Mouse (Mus musculus) spleen, adult 12 weeks (tissue): Measurements from ENCODE around the gene Cuedc1.

ENCODE experiments used
- DNase-seq: peaks from one replicate; pipeline ENCODE4 v3.0.0; 2022; ENCODE audit warnings: low spot score

Gene Cuedc1

DNA sequence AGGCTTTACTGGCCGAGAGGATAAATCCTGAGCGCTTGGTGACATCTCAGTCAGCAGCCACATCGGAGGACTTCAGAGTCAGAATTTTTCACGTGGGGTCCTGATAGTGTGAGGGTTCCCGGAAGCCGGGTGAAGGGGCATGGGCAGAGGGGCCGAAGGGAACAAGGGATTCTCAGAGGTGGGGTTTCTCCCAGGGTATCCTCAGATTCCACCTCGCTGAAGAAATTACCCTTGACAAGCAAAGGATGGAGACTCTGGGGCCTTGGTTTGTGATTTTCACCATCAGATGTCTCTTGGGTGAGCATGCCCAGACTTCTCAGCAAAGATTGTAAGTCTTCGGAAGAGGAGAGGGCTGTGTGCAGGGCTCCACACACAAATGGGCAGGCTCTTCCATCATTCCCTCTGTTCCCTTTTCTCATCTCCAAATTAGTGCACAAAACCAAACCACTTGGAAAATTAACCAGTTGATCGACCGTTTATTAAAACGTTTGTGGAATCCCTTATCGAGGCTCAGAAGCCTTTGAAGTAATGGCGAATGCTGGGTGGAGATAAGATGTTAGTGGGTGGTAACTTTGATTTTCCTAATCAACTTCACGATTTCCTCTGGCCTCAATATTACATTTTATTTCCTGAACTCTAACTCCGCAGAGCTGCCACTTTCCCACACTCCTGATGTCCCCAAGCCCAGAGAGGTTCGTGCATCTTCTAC is at the start of gene Cuedc1:
Gene Cuedc1, plus strand, starts transcription at position 38 of the 709 bp plus-strand sequence.
- no peak for DNase-seq

DNA sequence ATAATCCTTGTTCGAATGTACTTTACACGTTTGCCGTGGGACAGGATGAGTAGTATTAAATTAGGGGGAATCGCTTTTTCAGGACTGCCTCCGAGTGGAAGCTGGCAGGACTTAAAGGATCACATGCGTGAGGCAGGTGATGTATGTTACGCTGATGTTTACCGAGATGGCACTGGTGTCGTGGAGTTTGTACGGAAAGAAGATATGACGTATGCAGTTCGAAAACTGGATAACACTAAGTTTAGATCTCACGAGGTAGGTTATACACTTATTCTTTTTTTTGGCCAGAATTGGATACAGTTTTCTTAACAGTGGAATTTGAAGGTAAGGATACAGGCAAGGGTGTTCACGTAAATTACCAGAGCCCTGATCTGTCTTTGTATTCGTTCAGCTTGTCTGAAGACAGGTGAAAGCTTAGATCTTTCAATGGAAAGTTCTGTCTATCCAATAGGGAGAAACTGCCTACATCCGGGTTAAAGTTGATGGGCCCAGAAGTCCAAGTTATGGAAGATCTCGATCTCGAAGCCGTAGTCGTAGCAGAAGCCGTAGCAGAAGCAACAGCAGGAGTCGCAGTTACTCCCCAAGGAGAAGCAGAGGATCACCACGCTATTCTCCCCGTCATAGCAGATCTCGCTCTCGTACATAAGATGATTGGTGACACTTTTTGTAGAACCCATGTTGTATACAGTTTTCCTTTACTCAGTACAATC is 48.7 kb upstream of the Cuedc1 start:
- peak; percentile 13 for DNase-seq

DNA sequence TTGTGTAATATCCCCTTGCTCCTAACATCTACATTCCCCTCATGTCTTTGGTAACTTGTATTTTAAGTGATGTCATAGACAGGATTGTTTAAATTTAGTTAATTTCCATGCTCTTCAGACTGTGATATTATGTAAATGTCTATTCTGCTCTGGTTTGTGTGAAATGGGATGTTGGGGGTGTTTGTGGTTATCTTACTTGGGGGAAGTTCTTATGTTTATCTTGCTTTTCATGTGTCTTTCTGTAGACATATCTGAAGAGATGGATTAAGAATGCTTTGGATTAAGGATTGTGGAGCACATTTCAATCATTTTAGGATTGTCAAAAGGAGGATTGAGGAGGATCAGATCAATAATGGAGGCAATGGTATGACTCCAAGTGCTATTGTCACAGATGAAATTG is 48.1 kb upstream of the Cuedc1 start:
- no peak for DNase-seq

DNA sequence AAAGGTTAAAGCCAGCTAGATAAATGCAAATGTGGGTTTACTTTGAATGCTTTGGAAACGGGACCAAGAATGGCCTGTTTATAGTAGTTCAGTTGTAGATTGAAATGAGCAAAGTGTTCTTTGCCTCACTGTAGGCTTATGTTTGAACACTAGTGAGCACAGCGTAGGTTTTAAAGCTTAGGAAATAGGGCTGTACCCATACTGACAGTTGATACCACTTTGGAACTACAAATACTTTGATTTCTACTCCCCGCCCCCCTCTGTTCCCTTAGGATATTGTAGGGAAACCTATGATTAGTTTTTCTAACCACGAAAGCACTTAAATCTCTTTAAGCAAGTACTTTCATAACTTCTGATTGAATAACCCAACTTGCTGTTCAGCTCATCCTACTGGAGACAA is 45.2 kb upstream of the Cuedc1 start:
- DNase-seq: no peak

DNA sequence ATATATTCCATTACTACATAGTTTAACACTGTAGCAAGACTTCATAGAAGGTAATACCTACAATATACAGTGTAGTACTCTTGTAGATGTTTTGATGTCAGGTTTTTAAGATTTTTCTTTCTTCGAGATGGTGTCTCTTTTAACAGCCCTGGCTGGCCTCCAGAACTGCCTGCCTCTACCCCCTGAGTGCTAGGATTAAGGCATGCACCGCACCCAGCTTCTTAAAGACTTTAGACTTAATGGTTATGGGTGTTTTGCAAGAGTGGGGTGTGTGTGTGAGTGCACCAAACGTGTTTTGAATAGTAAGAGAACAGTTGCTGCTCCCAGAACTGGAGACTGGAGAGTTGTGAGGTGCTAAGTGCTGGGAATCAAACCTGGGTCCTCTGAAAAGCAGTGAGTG is 44.0 kb upstream of the Cuedc1 start:
- DNase-seq: no peak

DNA sequence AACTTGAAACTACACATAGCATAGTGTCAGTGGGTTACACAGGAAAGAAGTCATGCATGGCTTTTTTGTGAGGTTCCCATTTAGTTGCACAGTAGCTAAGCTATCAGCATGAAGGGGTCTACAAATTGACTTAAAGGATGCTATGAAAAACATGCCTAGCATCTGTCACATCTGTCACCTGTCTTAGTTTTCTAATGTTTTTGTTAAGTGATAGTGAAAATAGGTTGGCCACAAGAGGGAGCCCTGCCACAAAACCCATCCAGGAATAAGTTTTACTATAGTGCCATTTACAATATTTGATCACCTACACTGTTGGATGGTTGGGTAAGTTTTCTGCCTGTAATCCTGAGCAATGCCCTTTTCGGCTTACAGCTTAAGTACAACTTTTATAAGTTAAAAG is 43.3 kb upstream of the Cuedc1 start:
- DNase-seq: peak; percentile 37

DNA sequence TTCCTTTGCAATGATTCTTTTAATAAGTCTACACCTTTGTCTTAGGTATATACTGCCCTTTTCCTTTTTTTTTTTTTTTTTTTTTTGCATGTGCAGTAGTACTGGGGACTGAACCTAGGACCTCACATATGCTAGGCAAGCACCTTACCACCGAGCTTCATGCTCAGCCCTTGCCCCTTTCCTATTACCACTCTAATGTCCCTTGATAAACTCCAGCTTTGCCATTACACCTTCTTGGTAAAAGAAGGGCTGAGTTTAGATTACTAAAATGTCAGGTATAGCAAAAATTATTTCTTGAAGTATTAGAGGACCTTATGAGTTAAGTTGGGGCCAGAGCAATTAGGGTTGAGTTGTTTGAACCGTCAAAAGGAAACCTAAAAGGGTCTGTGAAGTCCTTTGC is 42.1 kb upstream of the Cuedc1 start:
- no peak for DNase-seq

DNA sequence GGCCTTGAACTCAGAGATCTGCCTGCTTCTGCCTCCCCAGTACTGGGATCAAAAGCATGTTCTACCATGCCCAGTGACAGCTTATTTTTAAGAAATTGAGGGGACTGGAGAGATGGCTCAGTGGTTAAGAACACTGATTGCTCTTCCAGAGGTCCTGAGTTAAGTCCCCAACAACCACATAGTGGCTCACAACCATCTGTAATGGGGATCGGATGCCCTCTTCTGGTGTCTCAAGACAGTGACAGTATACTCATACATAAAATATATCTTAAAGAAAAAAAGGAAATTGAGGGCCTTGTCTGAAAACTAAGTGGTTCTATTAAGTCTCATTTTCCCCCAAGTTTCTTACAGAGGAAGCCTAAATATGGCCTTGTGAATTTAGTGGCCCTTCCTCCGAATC is 40.1 kb upstream of the Cuedc1 start:
- no peak for DNase-seq

DNA sequence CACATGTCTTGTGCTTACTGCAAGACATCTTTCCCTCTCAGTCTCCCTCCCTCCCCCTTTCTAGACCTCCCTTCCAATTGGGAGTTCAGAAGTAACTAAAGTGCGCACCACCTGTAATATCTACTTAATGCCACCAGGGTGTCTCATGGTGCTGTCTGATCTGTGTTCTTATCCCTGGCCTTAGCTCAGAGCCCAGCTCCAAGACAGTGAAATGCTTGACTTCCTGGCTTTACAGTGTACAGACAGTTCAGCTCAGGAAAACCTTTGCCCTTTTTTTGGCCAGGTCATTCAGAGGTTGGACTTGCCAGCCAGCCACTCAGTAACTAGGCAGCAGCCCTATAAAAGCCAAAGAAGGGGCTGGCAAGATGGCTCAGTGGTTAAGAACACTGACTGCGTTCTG is 38.7 kb upstream of the Cuedc1 start:
- DNase-seq: no peak

DNA sequence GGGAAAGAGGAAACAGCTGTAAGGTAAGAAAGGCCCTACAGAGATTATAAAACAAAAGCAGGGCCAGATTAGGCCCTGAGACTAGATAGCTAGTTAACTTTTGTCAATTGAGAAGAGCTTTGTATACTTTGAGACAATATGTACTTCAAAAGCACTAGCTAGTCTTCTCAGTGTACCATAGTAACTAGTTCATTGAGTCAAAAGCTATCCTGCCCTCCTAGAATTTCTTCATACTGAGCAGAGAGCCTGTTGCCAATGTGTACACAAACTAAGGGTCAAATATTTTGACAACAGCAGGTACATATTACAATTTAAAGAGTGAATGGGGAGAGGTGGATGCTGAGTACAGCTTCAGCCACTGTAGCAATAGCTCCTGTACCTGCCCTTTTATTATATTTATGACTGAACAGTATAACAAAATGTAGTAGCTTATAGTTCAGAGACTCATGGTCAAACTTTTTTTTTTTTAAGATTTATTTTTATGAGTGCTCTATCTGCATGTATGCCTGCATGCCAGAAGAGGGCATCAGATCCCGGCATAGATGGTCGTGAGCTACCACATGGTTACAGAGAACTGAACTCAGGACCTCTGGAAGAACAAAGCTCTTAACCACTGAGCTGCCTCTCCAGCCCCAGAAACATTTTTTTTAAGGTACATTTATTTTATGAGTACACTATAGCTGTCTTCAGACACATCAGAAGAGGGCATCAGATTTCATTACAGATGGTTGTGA is 35.8 kb upstream of the Cuedc1 start:
- no peak for DNase-seq

DNA sequence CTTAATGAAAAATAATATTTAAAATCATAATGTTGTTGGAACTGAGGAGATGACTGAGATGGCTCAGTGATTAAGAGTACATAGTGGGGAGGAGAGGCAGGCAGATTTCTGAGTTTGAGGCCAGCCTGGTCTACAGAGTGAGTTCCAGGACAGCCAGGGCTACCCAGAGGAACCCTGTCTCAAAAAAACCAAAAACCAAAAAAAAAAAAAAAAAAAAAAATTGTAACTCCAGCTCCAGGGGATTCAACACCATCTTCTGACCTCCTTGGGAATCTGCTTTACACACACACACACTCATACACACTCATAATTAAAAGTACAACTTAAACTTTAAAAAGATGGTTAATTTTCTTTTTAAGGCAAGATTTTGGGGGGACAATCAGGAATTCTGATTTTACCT is 32.1 kb upstream of the Cuedc1 start:
- no peak for DNase-seq

DNA sequence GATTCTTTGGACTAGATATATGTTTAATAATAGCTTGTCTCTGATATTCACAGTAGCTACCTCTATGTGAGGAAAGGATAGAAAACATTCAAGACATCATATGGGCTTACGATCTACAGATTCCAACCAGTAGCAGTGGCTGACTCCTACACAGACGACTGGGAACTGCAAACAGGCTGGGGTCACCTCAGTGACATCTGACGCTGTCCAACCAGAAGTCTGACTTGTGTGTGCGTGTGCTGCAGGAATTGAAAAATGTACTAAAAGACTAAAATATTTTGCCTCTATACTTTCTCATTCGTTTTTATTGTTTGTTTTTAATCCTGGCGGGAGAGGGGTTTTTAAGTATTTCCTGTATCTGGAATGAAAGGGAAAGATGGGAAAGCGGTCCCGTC is 30.7 kb upstream of the Cuedc1 start:
- no peak for DNase-seq

DNA sequence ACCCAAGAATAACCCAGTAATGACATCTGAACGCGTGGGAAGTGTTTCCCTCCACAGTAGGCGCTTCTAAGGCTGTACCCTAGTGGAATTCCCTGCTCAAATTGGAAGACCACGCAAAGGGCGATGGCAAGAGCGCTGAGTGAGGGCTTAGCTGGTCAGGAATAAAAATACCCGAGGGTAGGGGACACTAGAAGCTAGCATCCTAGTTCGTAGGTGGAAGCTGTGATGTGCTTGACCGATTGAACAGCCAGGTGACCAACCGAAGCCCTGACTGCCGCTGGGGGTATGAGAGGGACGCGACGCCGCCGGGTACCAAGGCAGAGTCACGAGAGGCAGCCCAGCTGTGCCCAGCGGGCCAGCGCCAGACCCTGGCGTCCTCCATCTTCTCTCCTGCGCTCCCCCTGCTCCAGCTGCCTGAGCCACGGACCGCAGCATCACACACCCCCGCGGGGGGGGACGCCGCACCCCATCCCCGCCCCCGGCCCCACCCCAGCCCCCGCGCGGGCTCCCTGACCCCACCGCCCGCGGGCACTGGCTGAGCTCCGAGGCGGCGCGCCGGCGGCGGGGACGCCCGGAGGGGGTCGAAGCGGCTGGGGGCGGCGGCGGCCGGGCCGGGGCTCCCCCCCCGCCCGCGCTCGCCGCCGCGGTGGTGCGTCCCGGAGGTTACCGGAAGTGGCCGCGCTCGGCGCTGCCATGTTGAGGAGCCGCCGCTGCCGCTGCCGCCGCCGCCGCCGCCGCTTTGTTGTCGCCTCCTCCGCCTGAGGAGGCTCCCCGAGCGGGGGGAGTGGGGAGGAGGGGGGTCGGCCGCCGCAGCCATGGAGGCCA is 30.1 kb upstream of the Cuedc1 start, which contains the start of gene Vezf1:
Gene Vezf1, plus strand, starts transcription at position 694 of the 825 bp plus-strand sequence.
- peak; percentile 72 for DNase-seq

DNA sequence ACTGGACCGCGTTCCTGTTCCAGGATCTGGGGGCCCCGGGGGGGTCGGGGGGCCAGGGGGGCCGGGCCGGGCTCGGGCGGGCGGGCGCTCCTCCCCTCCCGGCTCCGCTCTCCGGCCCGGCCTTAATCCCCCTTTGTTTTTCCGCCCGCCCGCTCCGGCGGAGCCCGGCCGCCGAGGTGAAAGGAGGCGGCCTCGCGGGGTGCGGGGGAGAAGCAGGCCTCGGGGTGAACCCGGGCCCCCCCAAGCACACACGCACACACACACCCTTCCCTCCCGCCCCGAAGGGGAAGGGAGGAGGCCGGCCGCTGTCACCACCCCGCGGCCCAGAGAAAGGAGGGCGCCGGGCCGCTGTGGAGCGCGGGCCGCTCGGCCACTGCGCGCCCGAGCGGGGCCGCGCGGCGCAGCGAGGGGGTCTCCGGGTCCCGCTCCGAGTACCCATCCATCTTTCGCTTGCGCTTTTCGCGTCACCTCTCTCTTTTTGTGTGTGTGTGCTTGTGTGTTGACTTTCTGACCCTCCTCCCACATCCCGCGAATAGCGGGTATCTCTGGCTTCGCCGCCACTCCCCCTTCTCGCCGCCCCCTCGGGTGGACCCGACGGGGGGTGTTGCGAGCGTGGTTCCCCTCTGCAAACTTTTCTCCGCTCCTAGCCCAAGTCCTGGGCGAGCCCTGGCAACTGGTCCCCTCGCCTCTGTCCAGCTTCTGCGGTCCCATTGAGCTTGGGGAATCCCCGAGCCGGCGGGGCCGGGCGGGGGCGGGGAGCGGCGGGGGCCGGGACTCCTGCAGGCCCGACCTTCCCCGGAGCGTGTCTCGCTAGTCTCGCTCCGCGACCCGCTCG is 29.2 kb upstream of the Cuedc1 start:
- DNase-seq: peak; percentile 63

DNA sequence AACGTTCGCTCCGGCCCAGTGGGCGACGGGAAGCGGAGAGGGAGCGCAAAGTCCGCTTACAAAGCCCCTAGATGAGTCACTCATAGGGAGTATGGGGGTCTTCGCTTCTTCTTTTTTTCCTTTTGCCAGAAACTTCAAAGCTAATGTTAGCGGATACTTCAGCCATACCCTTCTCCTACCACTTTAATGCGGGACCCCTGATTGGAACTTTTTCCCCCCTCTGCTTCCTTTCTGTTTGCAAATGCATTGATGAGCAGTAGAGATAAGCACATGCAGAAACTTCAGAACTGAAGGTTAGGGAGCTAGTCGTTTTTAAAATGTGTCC is 28.6 kb upstream of the Cuedc1 start:
- no peak for DNase-seq

DNA sequence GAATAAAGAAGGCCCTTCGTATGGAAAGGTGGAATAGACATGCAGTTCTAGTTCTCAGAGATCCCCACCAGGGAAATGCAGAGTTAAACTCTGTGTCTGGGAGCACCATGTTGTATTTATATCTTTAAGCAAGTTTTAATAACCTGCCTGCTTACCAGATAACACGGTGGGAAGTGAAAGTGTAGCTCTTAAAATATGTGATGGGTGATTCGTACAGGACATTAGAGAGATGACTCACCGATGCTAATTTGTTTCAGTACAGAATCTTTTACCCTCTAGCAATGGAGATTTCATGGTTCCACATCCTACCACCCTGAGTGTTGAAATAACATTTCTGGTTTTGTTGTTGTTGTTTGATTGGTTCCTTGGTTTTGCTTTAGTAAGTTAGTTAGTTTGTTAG is 27.5 kb upstream of the Cuedc1 start:
- no peak for DNase-seq

DNA sequence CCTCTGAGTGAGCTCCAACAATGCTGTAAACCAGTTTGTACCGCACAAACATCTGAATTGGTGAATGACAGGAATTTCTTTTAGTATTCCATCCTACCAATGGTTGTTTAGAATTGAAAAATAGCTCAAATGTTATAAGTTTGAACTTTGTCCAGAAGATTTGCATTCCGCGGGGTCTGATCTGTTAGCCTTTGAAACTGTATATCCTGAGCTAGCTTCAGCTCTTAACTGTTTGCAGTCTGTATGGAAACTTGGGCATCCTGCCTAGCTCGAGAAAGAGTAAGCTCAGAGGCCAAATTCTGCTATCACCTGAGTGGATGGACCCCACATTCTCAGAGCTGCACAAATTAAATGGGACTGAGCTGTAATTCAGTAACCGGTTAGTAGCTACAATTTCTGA is 26.7 kb upstream of the Cuedc1 start:
- no peak for DNase-seq

DNA sequence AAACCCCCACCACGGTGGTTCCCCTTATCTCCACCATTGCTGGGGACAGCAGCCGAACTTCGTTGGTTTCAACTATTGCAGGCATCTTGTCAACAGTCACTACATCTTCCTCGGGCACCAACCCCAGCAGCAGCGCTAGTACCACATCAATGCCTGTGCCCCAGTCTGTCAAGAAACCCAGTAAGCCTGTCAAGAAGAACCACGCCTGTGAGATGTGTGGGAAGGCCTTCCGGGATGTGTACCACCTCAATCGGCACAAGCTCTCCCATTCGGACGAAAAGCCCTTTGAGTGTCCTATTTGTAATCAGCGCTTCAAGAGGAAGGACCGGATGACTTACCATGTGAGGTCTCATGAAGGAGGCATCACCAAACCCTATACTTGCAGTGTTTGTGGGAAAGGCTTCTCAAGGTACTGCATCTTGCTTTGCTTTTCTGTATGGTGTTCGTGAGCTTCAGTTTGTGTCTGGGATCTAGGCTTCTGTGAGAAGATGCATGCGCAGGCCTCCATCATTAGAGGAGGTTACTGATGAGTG is 24.4 kb upstream of the Cuedc1 start:
- no peak for DNase-seq

DNA sequence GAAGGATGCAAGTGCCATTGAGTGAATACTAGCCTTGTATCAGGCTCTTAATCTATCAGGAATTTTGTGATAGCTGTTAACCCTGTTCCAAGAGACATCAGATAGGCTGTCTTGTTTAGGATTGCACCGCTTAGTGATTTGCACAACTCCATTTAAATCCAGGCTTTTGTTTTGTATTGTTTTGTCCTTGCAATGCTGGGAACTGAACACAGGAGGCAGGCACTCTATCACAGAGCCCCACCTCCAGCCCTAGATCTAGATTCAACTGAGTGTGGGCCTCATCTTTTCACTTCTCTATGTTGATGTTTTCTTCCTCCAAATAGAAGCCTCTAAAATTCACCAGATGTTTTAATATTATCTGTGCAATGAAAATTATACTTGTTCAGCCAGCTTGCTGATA is 22.2 kb upstream of the Cuedc1 start:
- no peak for DNase-seq

DNA sequence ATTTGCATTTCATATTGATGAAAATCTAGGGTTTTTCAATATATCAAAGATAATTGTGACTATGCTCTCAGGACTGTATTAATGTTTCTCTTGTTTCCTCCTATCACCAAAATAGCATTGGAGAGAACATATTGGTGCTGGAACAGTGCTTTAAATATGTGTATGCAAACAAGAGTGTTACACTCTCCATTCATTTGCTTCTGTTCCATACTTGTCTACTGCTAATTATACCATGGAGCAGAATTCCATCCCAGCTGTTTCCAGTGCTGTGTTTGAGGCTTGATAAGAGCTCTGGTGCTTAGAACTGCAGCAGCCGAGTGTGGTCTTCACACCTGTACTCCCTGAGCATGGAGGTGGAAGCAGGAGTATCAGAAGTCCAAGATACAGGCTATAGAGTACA is 21.5 kb upstream of the Cuedc1 start:
- no peak for DNase-seq

DNA sequence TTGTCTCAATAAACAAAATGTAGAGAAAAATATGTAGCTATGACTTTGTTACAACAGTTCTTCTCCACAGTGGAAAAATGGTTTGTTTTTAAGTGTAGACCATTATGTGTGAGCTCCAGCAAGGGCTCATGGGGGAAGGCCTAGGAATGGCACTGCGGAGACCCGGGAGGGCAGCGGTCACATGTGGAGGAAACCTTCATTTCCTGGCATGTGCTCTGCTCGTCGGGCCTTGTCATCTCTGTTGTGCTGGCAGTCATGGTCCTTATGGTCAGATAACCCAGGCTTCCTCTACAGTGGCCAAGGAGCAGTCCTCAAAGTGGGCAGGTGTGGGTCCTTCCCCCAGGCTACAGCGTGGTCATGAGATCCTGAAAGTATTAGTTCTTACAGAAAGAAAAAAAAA is 14.2 kb upstream of the Cuedc1 start:
- no peak for DNase-seq
